Mouse (Mus musculus): ENCODE measurements at regions not wholly inside any gene's neighbourhood (a gene's known extent, or its start where the extent isn't known, plus 50 kb on each side); places are given as distances from the start of the nearest gene placed in this dataset.
"Not testable (repeated sequence)": the region's sequence is repeated elsewhere in the genome, so short reads cannot be mapped to it uniquely, and the experiment has no call there.

DNA sequence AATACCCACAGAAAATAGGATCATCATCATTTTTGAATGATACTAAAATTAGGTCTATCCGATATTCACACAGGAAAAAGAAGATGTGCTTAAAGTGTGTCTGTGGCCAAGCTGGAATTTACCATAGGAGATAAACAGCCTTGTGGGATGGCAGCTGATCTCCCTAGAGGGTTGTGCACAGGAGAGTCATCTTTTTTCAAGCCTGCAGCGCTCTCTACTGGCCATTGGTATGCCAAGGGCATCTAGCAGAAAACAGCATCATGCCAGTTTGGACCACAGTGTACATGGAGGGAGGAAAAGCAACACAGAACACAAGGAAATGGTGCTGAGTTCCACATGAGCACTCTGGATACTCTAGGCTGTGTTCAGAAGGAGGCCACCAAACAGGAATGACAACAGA lies 74.1 kb upstream of the Diaph3 start:
- Histone ChIP-seq H3K27me3 (replicated peaks; ENCODE audit: control insufficient read depth, insufficient read depth, low read length) (no peaks in the 10 kb centered on the region), H3K4me3 (ENCODE audit: low read length) (no peak overlapping the region), H3K4me1 (ENCODE audit: control insufficient read depth, insufficient read depth, low read depth, low read length) (no peaks in the 10 kb centered on the region), H3K36me3 (ENCODE audit: control insufficient read depth, insufficient read depth, low read length) (no peaks in the 10 kb centered on the region), H3K9me3 (ENCODE audit: control insufficient read depth, low read length) (no peaks in the 10 kb centered on the region), H3K9ac (ENCODE audit: low read depth, low read length) (no peak overlapping the region), H3K27ac (ENCODE audit: low read depth, low read length) (no peak overlapping the region), H3K4me2 (ENCODE audit: low read length) (no peak overlapping the region)
- WGBS = 35% methylated on average over 2 of the region's 2 CpGs
- peak; percentile 79 for ATAC-seq

DNA sequence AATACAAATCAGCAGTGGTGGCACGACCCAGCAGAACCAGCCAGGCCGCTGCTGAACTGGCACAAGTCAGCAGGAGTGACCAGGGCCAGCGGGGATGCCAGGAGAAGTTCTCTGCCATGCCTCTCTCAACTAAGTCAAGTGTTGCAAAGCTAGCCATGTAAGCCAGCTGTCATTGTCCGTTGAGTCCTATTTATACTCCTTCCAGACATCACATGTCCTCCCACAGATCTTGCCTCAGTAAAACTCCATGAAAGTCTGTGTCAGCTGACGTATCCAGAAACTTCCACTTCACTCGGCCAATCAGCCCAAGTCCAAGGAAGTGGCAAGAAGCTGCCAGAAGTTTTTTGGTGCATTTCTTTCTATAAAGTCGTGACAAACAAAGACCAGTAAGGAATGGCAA lies 76.0 kb upstream of the Diaph3 start:
- Histone ChIP-seq H3K36me3 (ENCODE audit: control insufficient read depth, insufficient read depth, low read length) (no peaks in the 10 kb centered on the region), H3K9me3 (ENCODE audit: control insufficient read depth, low read length) (no peaks in the 10 kb centered on the region), H3K27me3 (replicated peaks; ENCODE audit: control insufficient read depth, insufficient read depth, low read length) (no peaks in the 10 kb centered on the region), H3K9ac (ENCODE audit: low read depth, low read length) (no peak overlapping the region), H3K4me1 (ENCODE audit: control insufficient read depth, insufficient read depth, low read depth, low read length) (no peaks in the 10 kb centered on the region), H3K27ac (ENCODE audit: low read depth, low read length) (no peak overlapping the region), H3K4me3 (ENCODE audit: low read length) (no peak overlapping the region), H3K4me2 (ENCODE audit: low read length) (no peak overlapping the region)
- 78% methylated on average over 7 of the region's 7 CpGs for WGBS
- no peak for ATAC-seq

DNA sequence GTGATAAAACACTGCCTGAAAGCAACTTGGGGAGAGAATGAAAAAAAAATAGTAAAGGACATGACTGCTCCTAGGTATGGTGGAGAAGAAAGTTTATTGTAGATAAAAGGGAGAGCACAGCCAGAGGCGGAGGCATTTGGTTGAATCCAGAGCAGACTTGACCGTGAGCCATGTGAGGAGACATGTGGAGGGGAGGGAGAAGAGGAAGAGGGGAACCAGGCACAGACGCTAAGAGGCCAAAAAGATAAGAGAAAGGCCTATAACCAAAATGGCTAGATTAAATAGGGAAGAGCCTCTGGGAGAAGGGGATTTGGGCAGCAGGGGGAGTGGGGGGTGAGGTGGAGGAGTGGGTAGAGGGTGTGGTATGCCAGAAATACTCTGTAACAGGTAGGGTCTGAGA lies 78.9 kb upstream of the Diaph3 start:
- no peaks in the 10 kb centered on the region for H3K4me1 ChIP-seq (ENCODE audit: control insufficient read depth, insufficient read depth, low read depth, low read length)
- no peak overlapping the region for H3K4me3 ChIP-seq (ENCODE audit: low read length)
- no peak for ATAC-seq
- no peaks in the 10 kb centered on the region for H3K27me3 ChIP-seq (replicated peaks; ENCODE audit: control insufficient read depth, insufficient read depth, low read length)
- WGBS = 87% methylated on average over 3 of the region's 3 CpGs
- no peak overlapping the region for H3K4me2 ChIP-seq (ENCODE audit: low read length)
- no peak overlapping the region for H3K9ac ChIP-seq (ENCODE audit: low read depth, low read length)
- no peaks in the 10 kb centered on the region for H3K9me3 ChIP-seq (ENCODE audit: control insufficient read depth, low read length)
- no peak overlapping the region for H3K27ac ChIP-seq (ENCODE audit: low read depth, low read length)
- no peaks in the 10 kb centered on the region for H3K36me3 ChIP-seq (ENCODE audit: control insufficient read depth, insufficient read depth, low read length)

DNA sequence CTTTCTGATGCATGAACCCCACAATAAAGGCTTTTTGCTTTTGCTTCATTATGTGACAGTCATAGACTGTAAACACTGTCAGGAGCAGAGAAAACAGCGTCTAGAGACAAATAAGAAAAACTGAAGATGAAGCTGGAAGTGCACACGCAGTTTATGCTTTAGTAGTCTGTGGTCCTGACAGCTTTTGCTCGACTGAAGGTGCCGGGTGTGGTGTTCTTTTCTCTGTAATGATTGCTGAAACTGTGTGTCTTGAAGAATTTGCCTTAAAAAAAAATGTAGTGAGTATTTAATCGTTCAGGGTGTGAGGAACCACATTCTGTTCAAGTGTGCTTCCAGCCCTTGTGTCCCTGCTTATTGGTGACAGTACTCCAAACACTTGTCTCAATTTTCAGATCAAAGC lies 83.8 kb upstream of the Diaph3 start:
- no peaks in the 10 kb centered on the region for H3K4me1 ChIP-seq (ENCODE audit: control insufficient read depth, insufficient read depth, low read depth, low read length)
- no peaks in the 10 kb centered on the region for H3K27me3 ChIP-seq (replicated peaks; ENCODE audit: control insufficient read depth, insufficient read depth, low read length)
- no peak overlapping the region for H3K4me3 ChIP-seq (ENCODE audit: low read length)
- no peak for ATAC-seq
- no peak overlapping the region for H3K4me2 ChIP-seq (ENCODE audit: low read length)
- 71% methylated on average over 5 of the region's 5 CpGs for WGBS
- H3K9ac ChIP-seq (ENCODE audit: low read depth, low read length) = no peak overlapping the region
- no peaks in the 10 kb centered on the region; the same call in 1 of the 2 replicates for H3K9me3 ChIP-seq (ENCODE audit: control insufficient read depth, low read length)
- no peak overlapping the region for H3K27ac ChIP-seq (ENCODE audit: low read depth, low read length)
- no peaks in the 10 kb centered on the region for H3K36me3 ChIP-seq (ENCODE audit: control insufficient read depth, insufficient read depth, low read length)

GRCm38 (mm10) chr14:87249258-87249657 lies 108.2 kb upstream of the Diaph3 start:
- 89% methylated on average over 2 of the region's 2 CpGs for WGBS
- no peaks in the 10 kb centered on the region for H3K36me3 ChIP-seq (ENCODE audit: control insufficient read depth, insufficient read depth, low read length)
- no peaks in the 10 kb centered on the region for H3K9me3 ChIP-seq (ENCODE audit: control insufficient read depth, low read length)
- no peak overlapping the region for H3K4me2 ChIP-seq (ENCODE audit: low read length)
- no peak overlapping the region for H3K27ac ChIP-seq (ENCODE audit: low read depth, low read length)
- no peaks in the 10 kb centered on the region for H3K27me3 ChIP-seq (replicated peaks; ENCODE audit: control insufficient read depth, insufficient read depth, low read length)
- H3K4me1 ChIP-seq (ENCODE audit: control insufficient read depth, insufficient read depth, low read depth, low read length) = no peaks in the 10 kb centered on the region
- H3K4me3 ChIP-seq (ENCODE audit: low read length) = no peak overlapping the region
- no peak overlapping the region for H3K9ac ChIP-seq (ENCODE audit: low read depth, low read length)
- no peak for ATAC-seq

GRCm38 (mm10) chr14:87255484-87256208 lies 114.6 kb upstream of the Diaph3 start:
- no peak overlapping the region for H3K4me3 ChIP-seq (ENCODE audit: low read length)
- ATAC-seq = no peak
- H3K9me3 ChIP-seq (ENCODE audit: control insufficient read depth, low read length) = no peaks in the 10 kb centered on the region
- no peaks in the 10 kb centered on the region for H3K27me3 ChIP-seq (replicated peaks; ENCODE audit: control insufficient read depth, insufficient read depth, low read length)
- no peak overlapping the region for H3K9ac ChIP-seq (ENCODE audit: low read depth, low read length)
- H3K27ac ChIP-seq (ENCODE audit: low read depth, low read length) = no peak overlapping the region
- 75% methylated on average over 5 of the region's 5 CpGs for WGBS
- H3K36me3 ChIP-seq (ENCODE audit: control insufficient read depth, insufficient read depth, low read length) = no peaks in the 10 kb centered on the region
- H3K4me1 ChIP-seq (ENCODE audit: control insufficient read depth, insufficient read depth, low read depth, low read length) = no peaks in the 10 kb centered on the region
- H3K4me2 ChIP-seq (ENCODE audit: low read length) = no peak overlapping the region

DNA sequence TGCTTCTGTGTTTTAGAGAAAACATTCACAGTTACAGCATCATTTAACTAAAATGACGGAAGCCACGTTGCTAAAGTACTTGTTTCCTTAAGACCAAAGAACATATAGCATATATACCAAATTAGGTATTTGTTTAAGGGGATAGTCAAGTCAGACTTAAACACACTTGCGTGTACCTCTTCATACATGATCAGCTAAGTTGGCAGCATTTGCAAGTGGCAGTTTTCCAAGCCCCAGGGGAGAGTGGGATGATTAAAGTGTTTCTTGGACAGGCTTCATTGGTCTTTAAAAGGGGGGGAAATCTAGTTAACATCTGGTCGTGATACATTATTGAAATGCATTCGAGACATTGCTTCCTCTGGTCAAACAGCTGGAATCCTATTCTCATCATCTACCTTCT lies 120.7 kb upstream of the Diaph3 start:
- H3K27me3 ChIP-seq (replicated peaks; ENCODE audit: control insufficient read depth, insufficient read depth, low read length) = no peaks in the 10 kb centered on the region
- no peak overlapping the region for H3K9ac ChIP-seq (ENCODE audit: low read depth, low read length)
- H3K27ac ChIP-seq (ENCODE audit: low read depth, low read length) = no peak overlapping the region
- H3K4me1 ChIP-seq (ENCODE audit: control insufficient read depth, insufficient read depth, low read depth, low read length) = no peaks in the 10 kb centered on the region
- 51% methylated on average over 5 of the region's 5 CpGs for WGBS
- no peaks in the 10 kb centered on the region for H3K9me3 ChIP-seq (ENCODE audit: control insufficient read depth, low read length)
- no peak for ATAC-seq
- no peak overlapping the region for H3K4me3 ChIP-seq (ENCODE audit: low read length)
- H3K36me3 ChIP-seq (ENCODE audit: control insufficient read depth, insufficient read depth, low read length) = no peaks in the 10 kb centered on the region
- no peak overlapping the region for H3K4me2 ChIP-seq (ENCODE audit: low read length)

DNA sequence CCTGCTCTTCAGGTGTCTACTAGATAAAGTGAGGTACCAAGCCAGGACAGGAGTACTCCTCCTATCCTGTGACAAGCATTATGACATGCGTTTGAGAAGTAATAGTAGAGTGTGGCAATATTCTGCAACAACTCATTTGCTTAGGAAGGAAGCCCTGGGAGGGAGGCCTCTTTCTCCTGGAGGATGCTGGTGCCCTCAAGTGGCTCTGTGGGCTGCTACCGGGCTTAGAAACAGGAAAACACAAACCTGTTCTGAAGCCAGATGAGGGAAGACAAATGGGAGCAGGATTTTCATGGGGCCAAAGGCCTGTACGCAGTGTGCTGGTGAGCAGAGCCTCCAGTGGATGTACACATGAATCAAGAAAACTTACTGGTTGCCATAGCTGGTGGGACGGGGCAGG lies 123.8 kb upstream of the Diaph3 start:
- Histone ChIP-seq H3K4me3 (ENCODE audit: low read length) (no peak overlapping the region), H3K36me3 (ENCODE audit: control insufficient read depth, insufficient read depth, low read length) (no peaks in the 10 kb centered on the region), H3K9me3 (ENCODE audit: control insufficient read depth, low read length) (no peaks in the 10 kb centered on the region), H3K4me2 (ENCODE audit: low read length) (no peak overlapping the region), H3K27ac (ENCODE audit: low read depth, low read length) (no peak overlapping the region), H3K27me3 (replicated peaks; ENCODE audit: control insufficient read depth, insufficient read depth, low read length) (no peaks in the 10 kb centered on the region), H3K4me1 (ENCODE audit: control insufficient read depth, insufficient read depth, low read depth, low read length) (no peaks in the 10 kb centered on the region), H3K9ac (ENCODE audit: low read depth, low read length) (no peak overlapping the region)
- no peak for ATAC-seq
- WGBS = 85% methylated on average over 4 of the region's 4 CpGs

- WGBS = 65% methylated on average over 6 of the region's 6 CpGs
- ATAC-seq = no peak
- Histone ChIP-seq H3K4me3 (ENCODE audit: low read length) (no peak overlapping the region), H3K9ac (ENCODE audit: low read depth, low read length) (no peak overlapping the region), H3K9me3 (ENCODE audit: control insufficient read depth, low read length) (no peaks in the 10 kb centered on the region), H3K4me1 (ENCODE audit: control insufficient read depth, insufficient read depth, low read depth, low read length) (no peaks in the 10 kb centered on the region), H3K36me3 (ENCODE audit: control insufficient read depth, insufficient read depth, low read length) (no peaks in the 10 kb centered on the region), H3K4me2 (ENCODE audit: low read length) (no peak overlapping the region), H3K27ac (ENCODE audit: low read depth, low read length) (no peak overlapping the region), H3K27me3 (replicated peaks; ENCODE audit: control insufficient read depth, insufficient read depth, low read length) (no peaks in the 10 kb centered on the region)
Measured at GRCm38 (mm10) chr14:87266309-87266708, 125.3 kb upstream of the Diaph3 start.

DNA sequence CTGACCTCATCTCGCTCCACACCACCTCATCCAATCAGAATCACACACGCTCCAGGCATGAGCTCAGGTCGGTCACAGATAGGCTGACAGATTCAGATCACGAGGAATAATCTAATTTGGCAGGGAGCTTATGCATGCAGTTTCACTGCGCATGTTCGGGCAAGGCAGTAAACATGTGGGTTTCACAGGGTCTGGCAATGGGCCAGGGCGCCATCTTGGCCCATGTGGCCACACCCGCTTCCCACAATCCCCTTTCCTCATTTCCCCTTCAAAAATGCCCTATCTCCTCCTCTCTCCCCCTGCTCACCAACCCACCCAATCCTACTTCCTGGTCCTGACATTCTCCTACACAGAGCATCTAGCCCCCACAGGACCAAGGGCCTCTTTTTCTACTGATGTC lies 127.2 kb upstream of the Tdrd3 start:
- not testable (repeated sequence) for ATAC-seq; H3K4me2 ChIP-seq (ENCODE audit: low read length); H3K9ac ChIP-seq (ENCODE audit: low read depth, low read length); H3K27ac ChIP-seq (ENCODE audit: low read depth, low read length); H3K4me1 ChIP-seq (ENCODE audit: control insufficient read depth, insufficient read depth, low read depth, low read length); H3K27me3 ChIP-seq (replicated peaks; ENCODE audit: control insufficient read depth, insufficient read depth, low read length); H3K36me3 ChIP-seq (ENCODE audit: control insufficient read depth, insufficient read depth, low read length); H3K9me3 ChIP-seq (ENCODE audit: control insufficient read depth, low read length); H3K4me3 ChIP-seq (ENCODE audit: low read length)
- 96% methylated on average over 8 of the region's 8 CpGs for WGBS
